Mouse (Mus musculus) skeletal muscle tissue, adult 2 months (tissue): ENCODE measurements around the gene Eno2.
"Not testable (repeated sequence)": the region's sequence is repeated elsewhere in the genome, so short reads cannot be mapped to it uniquely, and the experiment has no call there.

ENCODE experiments used
- DNase-seq: peaks from one replicate; pipeline ENCODE4 v3.0.0-alpha.2; 2012; ENCODE audit warnings: low read depth, low spot score

The Eno2 gene

GRCm38 (mm10) chr6:124805341-124806321, 36.2 kb upstream of the Eno2 start:
- peak; percentile 96 for DNase-seq

GRCm38 (mm10) chr6:124804341-124804740, 34.9 kb upstream of the Eno2 start:
- DNase-seq: no peak

- DNase-seq: not testable (repeated sequence)
Observed at GRCm38 (mm10) chr6:124803691-124804090, 34.2 kb upstream of the Eno2 start.

GRCm38 (mm10) chr6:124803061-124803460, 33.6 kb upstream of the Eno2 start:
- no peak for DNase-seq

GRCm38 (mm10) chr6:124802400-124802799, 32.9 kb upstream of the Eno2 start:
- not testable (repeated sequence) for DNase-seq

- DNase-seq: no peak
Observed at GRCm38 (mm10) chr6:124796200-124796599, 26.7 kb upstream of the Eno2 start.

- no peak for DNase-seq
Observed at GRCm38 (mm10) chr6:124795781-124796180, 26.3 kb upstream of the Eno2 start.

- DNase-seq: no peak
Observed at GRCm38 (mm10) chr6:124791911-124792310, 22.4 kb upstream of the Eno2 start.

- no peak for DNase-seq
Observed at GRCm38 (mm10) chr6:124790121-124790520, 20.6 kb upstream of the Eno2 start.

GRCm38 (mm10) chr6:124789519-124789918, 20.0 kb upstream of the Eno2 start:
- DNase-seq: no peak

GRCm38 (mm10) chr6:124787722-124788121, 18.2 kb upstream of the Eno2 start:
- DNase-seq: no peak

- DNase-seq: no peak
Observed at GRCm38 (mm10) chr6:124786756-124787420, 17.4 kb upstream of the Eno2 start.

GRCm38 (mm10) chr6:124782436-124782835, 13.0 kb upstream of the Eno2 start:
- no peak for DNase-seq

- no peak for DNase-seq
Observed at GRCm38 (mm10) chr6:124780917-124781316, 11.4 kb upstream of the Eno2 start.

GRCm38 (mm10) chr6:124779984-124780416, 10.5 kb upstream of the Eno2 start:
- no peak for DNase-seq

- DNase-seq: no peak
Observed at GRCm38 (mm10) chr6:124779222-124779983, 9.9 kb upstream of the Eno2 start, which contains the start of gene Lrrc23. Gene Lrrc23, minus strand, starts transcription at chr6:124779727.

GRCm38 (mm10) chr6:124770511-124770910, 1.0 kb upstream of the Eno2 start:
- DNase-seq: no peak

GRCm38 (mm10) chr6:124770013-124770412, 540 bp upstream of the Eno2 start:
- no peak for DNase-seq

- no peak for DNase-seq
Observed at GRCm38 (mm10) chr6:124768704-124769044, 799 bp downstream of the Eno2 start.

- no peak for DNase-seq
Observed at GRCm38 (mm10) chr6:124767920-124768703, 1.4 kb downstream of the Eno2 start.

GRCm38 (mm10) chr6:124767536-124767919, 1.9 kb downstream of the Eno2 start:
- DNase-seq: no peak
